Mouse (Mus musculus): ENCODE data around the gene Mga.

Mga gene

GRCm38 (mm10) chr2:119987441-119987840, 90.4 kb downstream of the Mga start:
- in situ Hi-C loops (cut with MboI; ENCODE audit: low sequenced_read_pairs) = no loop called here

GRCm38 (mm10) chr2:119988952-119989351, 91.9 kb downstream of the Mga start:
- in situ Hi-C loops (cut with MboI; ENCODE audit: low sequenced_read_pairs) = no loop called here

- in situ Hi-C loops (cut with MboI; ENCODE audit: low sequenced_read_pairs) = no loop called here
These were observed 93.9 kb downstream of the Mga start for GRCm38 (mm10) chr2:119990881-119991280.

- in situ Hi-C loops (cut with MboI; ENCODE audit: low sequenced_read_pairs) = no loop called here
These were observed 95.3 kb downstream of the Mga start for GRCm38 (mm10) chr2:119992349-119992748.

GRCm38 (mm10) chr2:119993515-119993914, 96.5 kb downstream of the Mga start:
- in situ Hi-C loops (cut with MboI; ENCODE audit: low sequenced_read_pairs) = no loop called here

GRCm38 (mm10) chr2:119994839-119995238, 97.8 kb downstream of the Mga start:
- in situ Hi-C loops (cut with MboI; ENCODE audit: low sequenced_read_pairs) = no loop called here

GRCm38 (mm10) chr2:119995391-119996281, 98.6 kb downstream of the Mga start:
- in situ Hi-C loops (cut with MboI; ENCODE audit: low sequenced_read_pairs) = no loop called here

GRCm38 (mm10) chr2:119997354-119997753, 100.3 kb downstream of the Mga start:
- in situ Hi-C loops (cut with MboI; ENCODE audit: low sequenced_read_pairs) = no loop called here

GRCm38 (mm10) chr2:119999731-120000130, 102.7 kb downstream of the Mga start:
- in situ Hi-C loops (cut with MboI; ENCODE audit: low sequenced_read_pairs) = no loop called here

GRCm38 (mm10) chr2:120000882-120001584, 104.0 kb downstream of the Mga start:
- in situ Hi-C loops (cut with MboI; ENCODE audit: low sequenced_read_pairs) = no loop called here

- in situ Hi-C loops (cut with MboI; ENCODE audit: low sequenced_read_pairs) = no loop called here
These were observed 104.9 kb downstream of the Mga start for GRCm38 (mm10) chr2:120001956-120002355.

- in situ Hi-C loops (cut with MboI; ENCODE audit: low sequenced_read_pairs) = no loop called here
These were observed 106.9 kb downstream of the Mga start for GRCm38 (mm10) chr2:120003970-120004369.

GRCm38 (mm10) chr2:120006696-120007095, 109.7 kb downstream of the Mga start:
- in situ Hi-C loops (cut with MboI; ENCODE audit: low sequenced_read_pairs) = no loop called here

GRCm38 (mm10) chr2:120007680-120008210, 110.7 kb downstream of the Mga start:
- in situ Hi-C loops (cut with MboI; ENCODE audit: low sequenced_read_pairs) = no loop called here

- in situ Hi-C loops (cut with MboI; ENCODE audit: low sequenced_read_pairs) = no loop called here
These were observed 111.6 kb downstream of the Mga start for GRCm38 (mm10) chr2:120008672-120009071.

- in situ Hi-C loops (cut with MboI; ENCODE audit: low sequenced_read_pairs) = no loop called here
These were observed 114.6 kb downstream of the Mga start for GRCm38 (mm10) chr2:120011462-120012200.

- in situ Hi-C loops (cut with MboI; ENCODE audit: low sequenced_read_pairs) = no loop called here
These were observed 115.9 kb downstream of the Mga start for GRCm38 (mm10) chr2:120012924-120013323.

GRCm38 (mm10) chr2:120013831-120014486, 116.9 kb downstream of the Mga start:
- in situ Hi-C loops (cut with MboI; ENCODE audit: low sequenced_read_pairs) = no loop called here

- in situ Hi-C loops (cut with MboI; ENCODE audit: low sequenced_read_pairs) = no loop called here
These were observed 118.9 kb downstream of the Mga start for GRCm38 (mm10) chr2:120015882-120016281.

- in situ Hi-C loops (cut with MboI; ENCODE audit: low sequenced_read_pairs) = no loop called here
These were observed 120.6 kb downstream of the Mga start for GRCm38 (mm10) chr2:120017599-120017998.
